Mouse (Mus musculus) liver, embryonic 15.5 days (tissue): ENCODE data around the gene Gm13697. TPM values are rescaled to one million over a fixed set of nuclear protein-coding genes. Genes with fewer than 3 reads are reported as not detected.

ENCODE experiments used
- ATAC-seq: fragments of 200-750 bp; cut with Nextera tagmentation; 2 replicates; pipeline ENCODE4 v1.8.0; 2017; ENCODE audit warnings: moderate number of reproducible peaks, mild to moderate bottlenecking, moderate library complexity; ENCODE audit not compliant: insufficient read depth
- H3K27ac ChIP-seq: fragments of 300-500 bp; sonication (generic); replicated peaks from 2 replicates; pipeline ENCODE4 v1.5.1; 2015; ENCODE audit warnings: mild to moderate bottlenecking, inconsistent platforms
- H3K27me3 ChIP-seq: fragments of 300-500 bp; sonication (generic); 2 replicates; pipeline ENCODE4 v1.6.1; 2015; ENCODE audit warnings: mild to moderate bottlenecking, inconsistent platforms
- H3K36me3 ChIP-seq: fragments of 300-500 bp; sonication (generic); replicated peaks from 2 replicates; pipeline ENCODE4 v1.6.1; 2015; ENCODE audit warnings: moderate library complexity, mild to moderate bottlenecking, inconsistent platforms
- H3K4me1 ChIP-seq: fragments of 300-500 bp; sonication (generic); replicated peaks from 2 replicates; pipeline ENCODE4 v1.6.1; 2015; ENCODE audit warnings: inconsistent platforms
- H3K4me2 ChIP-seq: fragments of 300-500 bp; sonication (generic); 2 replicates; pipeline ENCODE4 v1.6.1; 2015; ENCODE audit warnings: moderate library complexity, mild to moderate bottlenecking, inconsistent platforms
- H3K4me3 ChIP-seq: fragments of 300-500 bp; sonication (generic); replicated peaks from 2 replicates; pipeline ENCODE4 v1.5.1; 2015; ENCODE audit warnings: mild to moderate bottlenecking, inconsistent platforms
- H3K9ac ChIP-seq: fragments of 300-500 bp; sonication (generic); 2 replicates; pipeline ENCODE4 v1.6.1; 2015; ENCODE audit warnings: moderate library complexity, mild to moderate bottlenecking, inconsistent platforms
- H3K9me3 ChIP-seq: fragments of 300-500 bp; sonication (generic); replicated peaks from 2 replicates; pipeline ENCODE4 v1.6.1; 2016; ENCODE audit warnings: inconsistent platforms
- WGBS: fragments of 180-500 bp; shearing (Covaris S2); methylation state at CpG from one replicate; pipeline ENCODE4 v1.1.7; 2015; ENCODE audit warnings: mixed read lengths; ENCODE audit not compliant: insufficient replicate concordance; 5-methylcytosine and 5-hydroxymethylcytosine counted together
- polyA plus RNA-seq: library from polyadenylated mRNA; unstranded; fragments of >200 nt; fragmentation: Nextera tagmentation; extraction: Ambion mirVana; gene quantifications from 2 replicates; pipeline ENCODE4 v1.2.1, GENCODE M21; 2015

Gene Gm13697
- polyA plus RNA-seq, 1 experiment from 2014 or later = not detected

GRCm38 (mm10) chr2:84035997-84036396 is 51.5 kb downstream of the Gm13697 start:
- no peak overlapping the region for H3K27ac ChIP-seq
- H3K9ac ChIP-seq = no peak overlapping the region
- no peak overlapping the region for H3K4me3 ChIP-seq
- H3K9me3 ChIP-seq = no peaks in the 10 kb centered on the region
- no peaks in the 10 kb centered on the region for H3K36me3 ChIP-seq
- H3K4me2 ChIP-seq = no peak overlapping the region
- WGBS = 72% methylated on average over 4 of the region's 4 CpGs
- ATAC-seq = no peak
- no peaks in the 10 kb centered on the region for H3K27me3 ChIP-seq
- no peaks in the 10 kb centered on the region for H3K4me1 ChIP-seq

Other genes starting within 250 kb of the Gm13697 start
- 0.25 and 0.44 TPM in 2 replicates for gene Fam171b, start 172.1 kb upstream of the Gm13697 start, polyA plus RNA-seq
- gene Zswim2, start 43.5 kb upstream of the Gm13697 start, polyA plus RNA-seq = not detected in 2 replicates
- not detected in 2 replicates for gene Gm13698, start 29.1 kb upstream of the Gm13697 start, polyA plus RNA-seq
- gene Gm13693, start 23.2 kb upstream of the Gm13697 start, polyA plus RNA-seq = not detected in 2 replicates
- not detected in 2 replicates for gene Gm13695, start 17.4 kb upstream of the Gm13697 start, polyA plus RNA-seq
- gene Gm13696, start 11.6 kb upstream of the Gm13697 start, polyA plus RNA-seq = not detected in 2 replicates
- gene Gm13694, start 5.8 kb upstream of the Gm13697 start, polyA plus RNA-seq = not detected in 2 replicates
- not detected in 2 replicates for gene Gm13691, start 5.8 kb downstream of the Gm13697 start, polyA plus RNA-seq